Mouse (Mus musculus) heart, postnatal 14 days (tissue): ENCODE data around the gene Bmpr1a. TPM values are rescaled to one million over a fixed set of nuclear protein-coding genes. Genes with fewer than 3 reads are reported as not detected.

Source experiments
- DNase-seq, 2 experiments: peaks; one replicate each; pipeline ENCODE4 v3.0.0; 2021 to 2022
- intact Hi-C: fragments of 180-260 bp; cut with DNase I; formaldehyde crosslinking; loops from one replicate; pipeline ENCODE4 v1.15.1; 2025
- long read RNA-seq, 2 experiments: library from polyadenylated mRNA; stranded (forward); transcript quantifications; one replicate each; pipeline ENCODE4 v2.0.0; 2021
- total RNA-seq, 2 experiments: library from RNA; stranded (reverse); gene quantifications; 2 replicates each; pipeline ENCODE4 v1.2.3; 2021

The Bmpr1a gene
- total RNA-seq = 10 to 100 TPM; 73.6 to 77.2 TPM
- long read RNA-seq, experiment 1, full-length matches to known transcripts = 8 of 32 reads
- long read RNA-seq, experiment 1, partial matches to known transcripts = 0 of 32 reads
- long read RNA-seq, experiment 1, other reads (novel, unspliced or antisense) = 24 of 32 reads
- long read RNA-seq, experiment 2, full-length matches to known transcripts = 11 of 44 reads
- long read RNA-seq, experiment 2, partial matches to known transcripts = 1 of 44 reads
- long read RNA-seq, experiment 2, other reads (novel, unspliced or antisense) = 32 of 44 reads

GRCm38 (mm10) chr14:34503325-34503647 lies at the start of gene Bmpr1a:
Gene Bmpr1a (minus strand): TSS chr14:34503341.
- intact Hi-C loops = no loop called here

GRCm38 (mm10) chr14:34552226-34552625 lies 49.1 kb upstream of the Bmpr1a start:
- intact Hi-C loops = no loop called here
- no peak for DNase-seq

More at GRCm38 (mm10) chr14:34503325-34503647, at the start of gene Bmpr1a:
- DNase-seq = no peak

- peak; percentile 86 to 90 for DNase-seq
- intact Hi-C loops = loop anchor here (1.0 to 2.0 kb wide), 2 partner anchors 48 to 90 kb away; no protein-coding TSS in a partner anchor
These were observed 46.0 kb upstream of the Bmpr1a start for GRCm38 (mm10) chr14:34549004-34549671.

DNA sequence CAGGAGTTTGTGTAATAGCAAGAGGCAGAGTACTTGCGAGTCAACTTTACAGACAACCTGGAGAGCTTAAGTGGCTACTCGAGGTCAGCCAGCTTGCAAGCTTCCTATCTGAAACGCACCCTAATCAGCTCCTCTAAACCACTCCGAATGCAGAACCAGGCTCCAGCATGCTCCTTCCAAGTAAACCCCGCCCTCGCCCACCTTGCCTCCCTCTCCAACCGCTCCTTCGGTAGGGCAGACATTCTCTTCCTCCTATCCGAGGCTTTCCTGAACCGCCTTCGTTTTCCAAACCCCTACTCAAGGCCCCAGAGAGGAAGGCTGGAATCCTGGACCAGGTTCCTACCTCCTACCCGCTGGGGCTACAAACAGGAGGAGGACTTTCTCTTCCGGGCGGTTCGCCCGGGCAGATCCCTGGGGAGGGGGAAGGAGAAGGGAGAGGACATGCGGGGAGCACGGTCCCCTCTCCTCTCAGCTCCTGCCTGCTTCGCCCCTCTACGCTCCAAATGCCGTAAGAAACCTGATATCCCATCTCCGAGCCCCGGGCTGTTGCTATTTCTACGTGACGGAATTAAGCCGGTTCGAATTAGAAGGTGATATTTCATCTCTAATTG lies 45.4 kb upstream of the Bmpr1a start:
- peak; percentile 71 to 73 for DNase-seq
- intact Hi-C loops = loop anchor here (1.0 to 2.0 kb wide), 2 partner anchors 48 to 89 kb away; no protein-coding TSS in a partner anchor

- intact Hi-C loops = no loop called here
- DNase-seq = peak in 1 of 2 experiments; percentile 43
These were observed 41.4 kb upstream of the Bmpr1a start for GRCm38 (mm10) chr14:34544545-34544944.

- intact Hi-C loops = no loop called here
- no peak for DNase-seq
These were observed 40.9 kb upstream of the Bmpr1a start for GRCm38 (mm10) chr14:34544001-34544400.

DNA sequence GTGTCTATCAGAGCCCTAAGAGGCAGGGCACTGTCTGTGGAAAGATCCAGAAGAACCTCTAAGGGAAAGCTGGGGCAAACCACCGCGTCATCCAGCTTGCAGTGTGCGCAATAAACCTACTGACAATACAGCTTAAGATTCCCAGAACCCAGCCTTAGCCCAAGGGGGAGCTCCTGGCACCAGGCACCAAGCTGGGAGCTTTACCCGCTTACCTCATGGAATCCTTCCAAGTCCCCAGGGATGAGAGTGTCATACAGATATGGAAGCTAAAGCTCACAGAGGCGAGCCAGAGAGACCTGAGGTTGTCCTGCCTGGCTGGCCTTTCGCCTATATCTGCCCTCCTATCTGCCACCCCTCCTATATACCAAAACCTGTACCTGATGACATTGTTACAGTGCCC lies 40.5 kb upstream of the Bmpr1a start:
- peak in 1 of 2 experiments; percentile 55 for DNase-seq
- intact Hi-C loops = no loop called here

GRCm38 (mm10) chr14:34541896-34542295 lies 38.8 kb upstream of the Bmpr1a start:
- DNase-seq = no peak
- intact Hi-C loops = no loop called here

DNA sequence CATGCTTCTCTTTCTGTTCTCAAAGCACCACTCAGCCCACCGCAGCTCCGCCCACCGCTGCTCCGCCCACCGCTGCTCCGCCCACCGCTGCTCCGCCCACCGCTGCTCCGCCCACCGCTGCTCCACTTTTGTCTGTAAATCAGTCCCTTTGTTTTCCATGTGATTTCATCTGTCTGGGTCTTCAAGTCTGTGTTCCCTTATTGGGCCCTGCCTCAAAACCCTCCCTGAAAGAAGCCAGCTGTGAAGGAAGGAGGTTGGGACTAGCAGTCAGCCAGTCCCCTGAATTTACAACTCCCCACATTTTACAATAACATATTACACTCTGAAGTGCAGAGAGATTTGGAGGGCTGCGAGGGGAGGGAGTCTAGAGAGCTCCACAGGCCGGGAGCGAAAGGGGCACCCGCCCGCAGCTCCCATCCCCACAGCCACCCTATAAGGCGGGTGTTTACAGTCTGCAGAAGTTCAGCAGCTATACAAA lies 37.6 kb upstream of the Bmpr1a start:
- intact Hi-C loops = no loop called here
- peak; percentile 65 to 76 for DNase-seq

DNA sequence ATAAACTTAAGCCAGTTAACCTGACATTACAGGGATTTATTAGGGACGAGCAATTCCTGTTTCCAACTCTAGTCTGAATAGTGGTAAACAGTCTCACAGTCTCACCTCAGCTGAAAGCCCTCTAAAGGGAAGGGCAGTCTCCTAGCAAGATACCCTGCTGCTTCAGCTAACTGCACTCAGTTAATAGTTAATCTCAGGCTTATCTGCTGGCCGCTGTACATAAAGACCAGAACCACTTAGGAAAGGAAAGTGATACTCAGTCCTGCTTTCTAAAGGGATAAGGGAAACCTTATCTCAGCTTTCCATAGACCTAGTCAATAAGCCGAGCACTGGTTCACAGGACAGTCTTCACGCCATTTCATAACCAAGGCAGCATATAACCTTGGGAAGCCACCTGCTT lies 32.7 kb upstream of the Bmpr1a start:
- DNase-seq = no peak
- intact Hi-C loops = no loop called here

DNA sequence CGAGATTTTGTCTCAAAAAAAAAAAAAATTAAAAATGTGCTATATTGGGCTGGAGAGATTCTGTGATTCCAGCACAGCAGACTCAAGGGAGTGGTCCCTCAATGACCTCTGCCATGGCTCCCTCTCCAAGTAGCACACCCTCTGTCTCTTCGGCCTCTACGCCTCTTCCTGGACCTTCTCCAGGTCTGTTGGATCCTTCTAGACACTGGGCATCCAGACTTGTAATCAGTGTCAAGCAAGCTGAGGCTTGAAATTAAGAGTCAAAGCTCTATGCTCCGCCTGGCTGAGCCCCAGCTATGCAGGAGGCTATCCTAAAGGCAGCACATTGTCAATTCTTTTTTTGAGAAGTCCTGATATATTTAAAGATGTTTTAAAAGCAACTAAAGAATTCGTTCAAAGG lies 30.4 kb upstream of the Bmpr1a start:
- intact Hi-C loops = no loop called here
- peak in 1 of 2 experiments; percentile 36 for DNase-seq

DNA sequence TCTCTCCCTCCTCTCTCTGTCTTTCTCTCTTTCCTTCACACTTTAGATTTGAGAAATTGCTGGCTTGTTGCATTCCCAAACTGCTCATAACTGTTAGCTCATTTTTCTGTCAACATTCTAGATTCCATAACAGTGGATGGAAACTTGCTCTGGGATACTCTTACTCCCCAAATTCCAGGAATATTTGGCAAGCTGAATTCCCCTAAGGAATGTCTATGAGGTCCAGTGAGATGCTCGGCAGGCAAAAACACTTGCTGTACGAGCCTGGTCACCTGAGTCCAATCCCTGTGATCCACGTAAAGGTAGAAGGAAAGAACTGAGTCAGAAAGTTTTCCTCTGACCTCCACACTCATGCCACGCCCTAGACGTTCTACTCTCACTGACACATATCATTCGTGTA lies 29.4 kb upstream of the Bmpr1a start:
- intact Hi-C loops = no loop called here
- no peak for DNase-seq

DNA sequence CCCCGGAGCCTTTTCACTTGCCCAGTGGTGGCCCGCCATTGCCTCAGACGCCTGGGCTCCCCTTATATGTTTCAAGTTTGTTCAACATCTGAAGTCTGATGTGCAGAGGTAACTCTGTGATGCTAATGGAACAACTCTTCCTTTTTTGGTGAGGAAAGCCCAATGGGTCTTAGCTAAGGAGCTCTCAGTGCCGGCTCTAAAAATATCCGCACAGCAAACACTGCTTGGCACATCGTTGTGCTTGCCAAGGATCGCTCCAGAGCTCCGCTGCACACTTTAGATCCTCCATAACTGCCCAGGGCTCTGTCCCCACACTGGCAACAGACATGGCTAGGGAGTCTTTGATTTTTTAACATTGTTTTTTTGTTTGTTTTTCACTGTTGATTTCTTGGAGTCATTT lies 25.7 kb upstream of the Bmpr1a start:
- no peak for DNase-seq
- intact Hi-C loops = no loop called here

DNA sequence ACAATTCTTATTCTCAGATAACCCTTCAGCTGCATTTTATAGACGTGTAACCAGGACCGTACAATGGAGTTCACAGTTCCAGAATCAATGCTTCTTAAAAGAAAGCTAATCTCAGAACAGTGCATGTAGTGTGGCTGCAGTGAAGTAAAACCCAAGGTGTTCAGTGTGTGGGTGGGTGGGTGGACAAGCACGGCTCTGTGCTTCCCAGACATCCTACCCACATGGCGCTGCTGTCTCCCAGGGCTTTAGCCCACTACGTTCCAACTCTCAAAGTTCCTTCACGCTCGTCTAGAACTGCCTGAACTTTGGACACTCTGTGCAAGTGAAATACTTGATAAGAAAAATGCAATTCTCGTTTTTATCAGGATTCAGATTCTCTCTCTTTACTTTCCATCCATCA lies 19.6 kb upstream of the Bmpr1a start, which contains the start of gene 9230112D13Rik:
Gene 9230112D13Rik (minus strand): TSS at position 101 of the 400 bp plus-strand sequence.
- no peak for DNase-seq
- intact Hi-C loops = no loop called here

DNA sequence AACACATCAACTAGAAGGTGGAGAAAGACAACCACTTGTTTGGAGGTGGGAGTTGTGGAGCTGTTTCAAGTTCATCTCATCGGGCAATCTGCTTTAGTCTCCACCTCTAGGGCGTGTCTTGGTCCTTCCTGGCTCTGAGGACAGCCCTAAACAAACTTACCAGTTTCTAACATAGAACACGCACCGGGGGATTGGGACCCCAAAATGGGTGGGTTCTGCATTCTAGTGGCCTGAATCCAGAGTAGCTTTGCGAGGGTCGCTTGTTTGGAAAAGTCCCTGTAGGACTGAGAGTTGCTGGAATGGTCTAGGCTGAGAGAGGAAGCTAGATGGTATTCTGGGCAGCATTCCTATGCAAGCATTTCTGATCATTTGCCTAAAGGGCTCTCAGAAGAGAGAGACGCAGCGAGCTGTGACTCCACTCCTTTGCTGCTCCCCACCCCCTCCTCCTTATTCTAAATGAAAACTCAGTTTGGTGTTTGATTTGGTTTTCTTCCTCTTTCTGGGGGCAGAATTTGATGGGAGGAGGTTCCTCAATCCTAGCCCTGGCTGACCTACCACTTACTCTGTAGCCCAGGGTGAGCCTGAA lies 14.9 kb upstream of the Bmpr1a start:
- intact Hi-C loops = no loop called here
- DNase-seq = no peak

GRCm38 (mm10) chr14:34516960-34517577 lies 13.9 kb upstream of the Bmpr1a start:
- no peak for DNase-seq
- intact Hi-C loops = no loop called here

DNA sequence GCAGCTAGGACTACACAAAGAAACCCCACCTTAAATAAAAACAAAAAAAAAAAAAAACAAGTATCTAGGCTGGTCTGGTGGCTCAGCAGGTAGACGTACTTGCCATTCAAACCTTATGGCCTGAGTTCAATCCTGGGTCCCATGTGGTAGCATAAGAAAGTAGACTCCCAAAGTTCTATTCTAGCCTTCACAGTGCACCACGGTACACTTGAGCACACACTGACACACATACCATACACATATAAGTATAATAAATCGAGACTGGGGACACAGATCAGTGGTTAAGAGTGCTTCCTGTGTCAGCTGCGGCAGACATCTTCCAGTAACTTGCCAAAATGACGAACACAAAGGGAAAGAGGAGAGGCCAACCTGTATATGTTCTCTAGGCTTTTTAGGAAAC lies 12.7 kb upstream of the Bmpr1a start:
- intact Hi-C loops = no loop called here
- no peak for DNase-seq

DNA sequence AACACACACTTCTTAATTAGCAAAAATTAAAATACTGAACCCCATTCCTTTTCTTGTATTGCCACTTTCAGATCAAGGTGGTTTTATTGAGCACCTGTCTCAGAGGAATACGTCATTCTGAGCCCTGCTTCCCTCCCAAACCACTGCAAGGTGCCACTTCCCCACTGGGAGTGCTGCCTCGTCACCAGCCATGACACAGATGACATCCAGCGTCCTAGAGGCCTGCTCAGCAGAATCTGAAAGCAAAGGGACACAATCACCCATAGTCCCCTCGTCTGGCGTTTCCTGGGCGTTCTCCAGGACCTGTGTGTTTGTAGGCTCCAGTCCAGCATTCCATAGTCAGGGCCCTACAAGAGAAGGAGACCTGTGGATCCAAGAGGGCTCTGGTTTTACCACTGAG lies 11.0 kb upstream of the Bmpr1a start:
- intact Hi-C loops = no loop called here
- DNase-seq = peak in 1 of 2 experiments; percentile 62

DNA sequence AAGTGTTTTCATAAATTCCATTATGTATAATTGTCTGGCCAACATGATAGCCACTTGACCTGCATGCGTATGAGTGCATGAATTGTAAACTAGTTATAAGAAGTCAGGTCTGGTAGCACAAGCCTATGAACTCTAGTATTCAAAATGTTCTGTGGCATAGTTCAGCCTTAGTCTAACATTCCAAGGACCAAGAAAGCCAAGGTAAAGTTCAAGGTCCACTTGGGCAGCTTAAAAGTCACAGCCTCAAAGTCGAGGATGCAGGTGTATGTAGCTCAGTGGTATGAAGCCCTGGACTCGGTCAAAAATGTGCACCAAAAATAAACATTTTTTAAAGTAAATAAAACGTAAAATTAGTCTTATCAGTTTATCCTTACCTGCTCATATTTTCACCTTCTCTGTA lies 9.5 kb upstream of the Bmpr1a start:
- intact Hi-C loops = no loop called here
- no peak for DNase-seq

- DNase-seq = no peak
- intact Hi-C loops = no loop called here
These were observed 8.8 kb upstream of the Bmpr1a start for GRCm38 (mm10) chr14:34511901-34512300.
